12 mouse cellular contexts compared by ENCODE assay signal in the genomic region with DNA sequence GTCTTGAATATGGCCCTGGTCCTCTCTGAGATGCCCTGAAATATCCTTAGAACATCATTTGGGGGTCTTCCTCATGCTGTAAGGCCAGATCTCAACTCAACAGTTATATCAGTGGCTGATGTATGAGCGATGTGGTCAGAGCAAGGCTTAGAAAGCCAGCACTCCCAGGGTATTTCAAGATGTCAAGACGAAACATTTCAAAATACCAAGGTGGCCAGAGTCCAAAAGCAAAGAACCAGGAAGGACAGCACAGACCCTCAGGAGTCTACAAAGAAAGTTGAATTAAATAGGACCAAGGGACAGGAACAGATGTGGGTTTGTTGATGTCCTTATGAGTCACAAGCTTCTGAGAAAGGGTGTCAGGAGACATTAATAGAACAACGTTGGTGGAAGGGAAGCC.
"Had no signal": no experiment of that assay in that cellular context is flagged by ENCODE, and none has a peak within 500 bp of the region (broad histone marks: within the 10 kb centered on the region; RNA-seq: fewer than 3 reads in every experiment).

No protein-coding gene starts in this region.

- DNase-seq: retina, postnatal 1 day; right cerebral cortex, adult 18-20 months; right cerebral cortex, postnatal 14 days; right cerebral cortex, postnatal 25 days; right cerebral cortex, postnatal 4 days; spleen, adult 18-20 months; thymus, adult 18-20 months; thymus, adult 2 months; thymus, postnatal 14 days; thymus, postnatal 25 days; thymus, postnatal 36 days; thymus, postnatal 4 days had no signal
